Mouse (Mus musculus) ES-E14 (cell line): ENCODE data around the gene Aaed1.

Source experiments
- CHD2 ChIP-seq: IDR thresholded peaks from 2 replicates; pipeline ENCODE4 v1.6.1; 2014; ENCODE audit warnings: mild to moderate bottlenecking, low read depth, low read length, inconsistent platforms
- HCFC1 ChIP-seq: IDR thresholded peaks from 2 replicates; pipeline ENCODE4 v1.6.1; 2012; ENCODE audit warnings: low read length, inconsistent platforms, borderline replicate concordance; ENCODE audit not compliant: insufficient read depth
- MAFK ChIP-seq: IDR thresholded peaks from 2 replicates; pipeline ENCODE4 v1.6.1; 2014; ENCODE audit warnings: mild to moderate bottlenecking, low read depth, low read length, inconsistent platforms; ENCODE audit not compliant: insufficient read depth
- ZC3H11A ChIP-seq: IDR thresholded peaks from 2 replicates; pipeline ENCODE4 v1.6.1; 2012; ENCODE audit warnings: low read depth, mild to moderate bottlenecking, inconsistent platforms, low read length, borderline replicate concordance
- ZNF384 ChIP-seq: IDR thresholded peaks from 2 replicates; pipeline ENCODE4 v1.6.1; 2012; ENCODE audit warnings: low read depth, low read length, inconsistent platforms

- TF ChIP-seq HCFC1 (no peak), CHD2 (no peak), ZNF384 (no peak), ZC3H11A (no peak), MAFK (no peak)
Measured at GRCm38 (mm10) chr13:64257814-64258515, 54.5 kb downstream of the Aaed1 start.
